Mouse (Mus musculus): ENCODE results near the gene Adh6b. TPM values are rescaled to one million over a fixed set of nuclear protein-coding genes. Genes with fewer than 3 reads are reported as not detected.
"Not testable (repeated sequence)": the region's sequence is repeated elsewhere in the genome, so short reads cannot be mapped to it uniquely, and the experiment has no call there.

Adh6b gene
- total and polyA plus RNA-seq, 3 experiments: 0.16 TPM; not detected in 2

- H3K36me3 ChIP-seq (replicated peaks): no peaks in the 10 kb centered on the region
- ATAC-seq (ENCODE audit: extremely low read depth, insufficient number of reproducible peaks, low FRiP score, poor library complexity, severe bottlenecking): no peak
- H3K9me3 ChIP-seq (replicated peaks): no peaks in the 10 kb centered on the region
- no peaks in the 10 kb centered on the region for H3K4me1 ChIP-seq (ENCODE audit: insufficient read depth, low read depth, low read length)
- DNase-seq (ENCODE audit: low spot score): no peak
- peaks cover 2% of the 10 kb centered on the region; the same call in 1 of the 2 replicates for H3K27me3 ChIP-seq (ENCODE audit: insufficient read depth, low read length)
- no peak for TF ChIP-seq TAL1 (conservative IDR thresholded peaks at IDR 0.05; ENCODE audit: low read depth, low read length)
- no peak for TF ChIP-seq POLR2AphosphoS5 (IDR thresholded peaks at IDR 0.05; ENCODE audit: insufficient replicate concordance, low read depth, low read length)
- no peak for TF ChIP-seq GATA2 (IDR thresholded peaks at IDR 0.05; ENCODE audit: borderline replicate concordance, low read depth, low read length)
- no peak for TF ChIP-seq CTCF (IDR thresholded peaks at IDR 0.05; ENCODE audit: low read depth, low read length)
- no peak for TF ChIP-seq GATA1 (IDR thresholded peaks at IDR 0.05; ENCODE audit: borderline replicate concordance, low read length)
- H3K4me3 ChIP-seq (ENCODE audit: low read depth, low read length): no peak overlapping the region
Observed at GRCm38 (mm10) chr3:138369546-138369945, 28.0 kb downstream of the Adh6b start.

- H3K9me3 ChIP-seq (replicated peaks); H3K27me3 ChIP-seq (ENCODE audit: insufficient read depth, low read length); H3K36me3 ChIP-seq (replicated peaks); H3K4me3 ChIP-seq (ENCODE audit: low read depth, low read length); DNase-seq (ENCODE audit: low spot score); H3K4me1 ChIP-seq (ENCODE audit: insufficient read depth, low read depth, low read length); ATAC-seq (ENCODE audit: extremely low read depth, insufficient number of reproducible peaks, low FRiP score, poor library complexity, severe bottlenecking): not testable (repeated sequence)
Observed at GRCm38 (mm10) chr3:138370289-138370688, 28.7 kb downstream of the Adh6b start.

- no peaks in the 10 kb centered on the region for H3K9me3 ChIP-seq (replicated peaks)
- no peak overlapping the region for H3K4me3 ChIP-seq (ENCODE audit: low read depth, low read length)
- no peaks in the 10 kb centered on the region for H3K36me3 ChIP-seq (replicated peaks)
- DNase-seq (ENCODE audit: low spot score): no peak
- no peak for ATAC-seq (ENCODE audit: extremely low read depth, insufficient number of reproducible peaks, low FRiP score, poor library complexity, severe bottlenecking)
- H3K4me1 ChIP-seq (ENCODE audit: insufficient read depth, low read depth, low read length): no peaks in the 10 kb centered on the region
- TF ChIP-seq CTCF (IDR thresholded peaks at IDR 0.05; ENCODE audit: low read depth, low read length): no peak
- no peak for TF ChIP-seq GATA2 (IDR thresholded peaks at IDR 0.05; ENCODE audit: borderline replicate concordance, low read depth, low read length)
- H3K27me3 ChIP-seq (ENCODE audit: insufficient read depth, low read length): peaks cover 3% of the 10 kb centered on the region; the same call in 1 of the 2 replicates
Observed at GRCm38 (mm10) chr3:138373920-138374319, 32.3 kb downstream of the Adh6b start.

GRCm38 (mm10) chr3:138375148-138375547 is 33.6 kb downstream of the Adh6b start:
- ATAC-seq (ENCODE audit: extremely low read depth, insufficient number of reproducible peaks, low FRiP score, poor library complexity, severe bottlenecking) (no peak), DNase-seq (ENCODE audit: low spot score) (no peak)
- Histone ChIP-seq H3K4me1 (ENCODE audit: insufficient read depth, low read depth, low read length) (no peaks in the 10 kb centered on the region), H3K4me3 (ENCODE audit: low read depth, low read length) (no peak overlapping the region), H3K36me3 (replicated peaks) (no peaks in the 10 kb centered on the region), H3K9me3 (replicated peaks) (no peaks in the 10 kb centered on the region), H3K27me3 (ENCODE audit: insufficient read depth, low read length) (peaks cover 3% of the 10 kb centered on the region; the same call in 1 of the 2 replicates)
- TF ChIP-seq GATA1 (IDR thresholded peaks at IDR 0.05; ENCODE audit: borderline replicate concordance, low read length) (no peak), POLR2AphosphoS5 (IDR thresholded peaks at IDR 0.05; ENCODE audit: insufficient replicate concordance, low read depth, low read length) (no peak), TAL1 (conservative IDR thresholded peaks at IDR 0.05; ENCODE audit: low read depth, low read length) (no peak), CTCF (IDR thresholded peaks at IDR 0.05; ENCODE audit: low read depth, low read length) (no peak), GATA2 (IDR thresholded peaks at IDR 0.05; ENCODE audit: borderline replicate concordance, low read depth, low read length) (no peak)

GRCm38 (mm10) chr3:138381133-138381532 is 39.6 kb downstream of the Adh6b start:
- ATAC-seq (ENCODE audit: extremely low read depth, insufficient number of reproducible peaks, low FRiP score, poor library complexity, severe bottlenecking) (no peak), DNase-seq (ENCODE audit: low spot score) (no peak)
- Histone ChIP-seq H3K27me3 (ENCODE audit: insufficient read depth, low read length) (peaks cover 3% of the 10 kb centered on the region; the same call in 1 of the 2 replicates), H3K4me3 (ENCODE audit: low read depth, low read length) (no peak overlapping the region), H3K36me3 (replicated peaks) (no peaks in the 10 kb centered on the region), H3K4me1 (ENCODE audit: insufficient read depth, low read depth, low read length) (no peaks in the 10 kb centered on the region), H3K9me3 (replicated peaks) (no peaks in the 10 kb centered on the region)
- TF ChIP-seq GATA1 (IDR thresholded peaks at IDR 0.05; ENCODE audit: borderline replicate concordance, low read length): no peak
- no peak for TF ChIP-seq TAL1 (conservative IDR thresholded peaks at IDR 0.05; ENCODE audit: low read depth, low read length)
- TF ChIP-seq GATA2 (IDR thresholded peaks at IDR 0.05; ENCODE audit: borderline replicate concordance, low read depth, low read length): no peak
- no peak for TF ChIP-seq CTCF (IDR thresholded peaks at IDR 0.05; ENCODE audit: low read depth, low read length)
- TF ChIP-seq POLR2AphosphoS5 (IDR thresholded peaks at IDR 0.05; ENCODE audit: insufficient replicate concordance, low read depth, low read length): no peak

- H3K4me3 ChIP-seq (ENCODE audit: low read depth, low read length): no peak overlapping the region
- TF ChIP-seq POLR2AphosphoS5 (IDR thresholded peaks at IDR 0.05; ENCODE audit: insufficient replicate concordance, low read depth, low read length) (no peak), TAL1 (conservative IDR thresholded peaks at IDR 0.05; ENCODE audit: low read depth, low read length) (no peak), GATA1 (IDR thresholded peaks at IDR 0.05; ENCODE audit: borderline replicate concordance, low read length) (no peak), GATA2 (IDR thresholded peaks at IDR 0.05; ENCODE audit: borderline replicate concordance, low read depth, low read length) (no peak), CTCF (IDR thresholded peaks at IDR 0.05; ENCODE audit: low read depth, low read length) (no peak)
- ATAC-seq (ENCODE audit: extremely low read depth, insufficient number of reproducible peaks, low FRiP score, poor library complexity, severe bottlenecking) (no peak), DNase-seq (ENCODE audit: low spot score) (no peak)
- H3K4me1 ChIP-seq (ENCODE audit: insufficient read depth, low read depth, low read length): no peaks in the 10 kb centered on the region
- H3K9me3 ChIP-seq (replicated peaks): no peaks in the 10 kb centered on the region
- H3K36me3 ChIP-seq (replicated peaks): no peaks in the 10 kb centered on the region
- H3K27me3 ChIP-seq (ENCODE audit: insufficient read depth, low read length): no peaks in the 10 kb centered on the region
Observed at GRCm38 (mm10) chr3:138387155-138387554, 45.6 kb downstream of the Adh6b start.

GRCm38 (mm10) chr3:138404872-138405271 is 63.3 kb downstream of the Adh6b start:
- Histone ChIP-seq H3K9me3 (replicated peaks) (no peaks in the 10 kb centered on the region), H3K36me3 (replicated peaks) (no peaks in the 10 kb centered on the region), H3K4me3 (ENCODE audit: low read depth, low read length) (no peak overlapping the region), H3K27me3 (ENCODE audit: insufficient read depth, low read length) (peaks cover 9% of the 10 kb centered on the region; the same call in 1 of the 2 replicates), H3K4me1 (ENCODE audit: insufficient read depth, low read depth, low read length) (peaks cover 2% of the 10 kb centered on the region; the same call in 1 of the 2 replicates)
- TF ChIP-seq GATA1 (IDR thresholded peaks at IDR 0.05; ENCODE audit: borderline replicate concordance, low read length): no peak
- TF ChIP-seq POLR2AphosphoS5 (IDR thresholded peaks at IDR 0.05; ENCODE audit: insufficient replicate concordance, low read depth, low read length): no peak
- TF ChIP-seq GATA2 (IDR thresholded peaks at IDR 0.05; ENCODE audit: borderline replicate concordance, low read depth, low read length): no peak
- TF ChIP-seq CTCF (IDR thresholded peaks at IDR 0.05; ENCODE audit: low read depth, low read length): no peak
- TF ChIP-seq TAL1 (conservative IDR thresholded peaks at IDR 0.05; ENCODE audit: low read depth, low read length): no peak
- DNase-seq (ENCODE audit: low spot score): no peak
- no peak for ATAC-seq (ENCODE audit: extremely low read depth, insufficient number of reproducible peaks, low FRiP score, poor library complexity, severe bottlenecking)
